ENCODE assay signal across 9 mouse cellular contexts in the genomic region with DNA sequence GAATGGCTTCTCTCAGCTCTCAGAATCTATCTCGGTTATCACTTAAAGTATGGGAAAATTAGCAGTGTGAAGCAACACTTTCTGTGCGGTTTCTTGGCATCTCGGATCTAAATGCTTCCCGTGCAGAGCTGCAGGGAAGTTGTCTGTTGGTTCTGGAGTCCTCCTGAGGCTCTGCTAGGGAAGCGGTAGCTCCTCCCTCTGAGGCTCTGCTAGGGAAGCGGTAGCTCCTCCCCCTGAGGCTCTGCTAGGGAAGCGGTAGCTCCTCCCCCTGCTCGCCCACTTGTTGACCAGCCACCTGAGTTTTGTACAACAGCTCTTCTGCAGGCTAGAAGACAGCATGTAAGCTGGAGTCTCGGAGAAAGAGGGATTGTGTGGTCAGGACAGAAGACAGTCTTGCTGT. TPM values are rescaled to one million over a fixed set of nuclear protein-coding genes. Genes with fewer than 3 reads are reported as not detected.
A peak's percentile ranks its signal among the peaks of the same experiment; 100 is the strongest.
DNase-seq lines count a peak whose midpoint lies in the region; ATAC-seq and TF ChIP-seq lines count a peak whose summit lies in the region.
"Had no signal": no experiment of that assay in that cellular context is flagged by ENCODE, and none has a peak within 500 bp of the region (broad histone marks: within the 10 kb centered on the region; RNA-seq: fewer than 3 reads in every experiment).

No protein-coding gene starts in this region.

- 32% methylated on average over 9 of the region's 9 CpGs for WGBS in kidney, adult 2 months
- WGBS in lung, postnatal 0 days: 19% methylated on average over 9 of the region's 9 CpGs

- H3K36me3 ChIP-seq in kidney, adult 2 months (ENCODE audit: control insufficient read depth, insufficient read depth, low read length): no peaks in the 10 kb centered on the region; the same call in 1 of the 2 replicates
- no peaks in the 10 kb centered on the region for H3K36me3 ChIP-seq in lung, postnatal 0 days (ENCODE audit: insufficient read depth, low read length)

- H3K27me3 ChIP-seq in kidney, adult 2 months (replicated peaks; ENCODE audit: control insufficient read depth, insufficient read depth, low read length): no peaks in the 10 kb centered on the region
- no peaks in the 10 kb centered on the region for H3K27me3 ChIP-seq in lung, postnatal 0 days (replicated peaks; ENCODE audit: insufficient read depth, low read length)

- DNase-seq in gastrocnemius, adult 2 months: peak; percentile 54
- no peak for DNase-seq in gastrocnemius, postnatal 10 days
- peak; percentile 35 for DNase-seq in forelimb bud, embryonic 11.5 days (ENCODE audit: low read depth, low spot score)
- peak; percentile 52 for DNase-seq in kidney, adult 2 months
- peak; percentile 79 for DNase-seq in lung, postnatal 0 days (ENCODE audit: low spot score)
- DNase-seq in cerebellum, adult 11 months: no peak
- no peak for DNase-seq in Muller cell, postnatal 12 days (ENCODE audit: inconsistent ontology term)
- DNase-seq in neural tube, embryonic 10.5 days (ENCODE audit: extremely low spot score, low spot score): no peak

- H3K27ac ChIP-seq in gastrocnemius, adult 2 months: peak overlapping the region; percentile 83
- no peak overlapping the region for H3K27ac ChIP-seq in kidney, adult 2 months (ENCODE audit: insufficient read depth, low read depth, low read length)
- H3K27ac ChIP-seq in lung, postnatal 0 days (ENCODE audit: low read length): no peak overlapping the region
- H3K27ac ChIP-seq: macrophage had no signal

- intact Hi-C loops in gastrocnemius, adult 2 months (cut with DNase I): no loop called here

- H3K9me3 ChIP-seq in lung, postnatal 0 days (ENCODE audit: low read length): no peaks in the 10 kb centered on the region

- no peak overlapping the region for H3K9ac ChIP-seq in lung, postnatal 0 days (replicated peaks; ENCODE audit: low read depth)

- TF ChIP-seq EP300 in lung, postnatal 0 days (IDR thresholded peaks at IDR 0.05): no peak

- ATAC-seq in lung, postnatal 0 days: peak; percentile 89

- no peak for TF ChIP-seq CTCF in gastrocnemius, adult 2 months (IDR thresholded peaks at IDR 0.05)
- no peak for TF ChIP-seq CTCF in kidney, adult 2 months (conservative IDR thresholded peaks at IDR 0.05; ENCODE audit: insufficient read depth, insufficient read length, low read depth, low read length)
- no peak for TF ChIP-seq CTCF in lung, postnatal 0 days (IDR thresholded peaks at IDR 0.05)

- no peak overlapping the region; the same call in 1 of the 2 replicates for H3K4me2 ChIP-seq in lung, postnatal 0 days (replicated peaks; ENCODE audit: low read depth, low read length)

- H3K4me3 ChIP-seq in gastrocnemius, adult 2 months: no peak overlapping the region
- H3K4me3 ChIP-seq in kidney, adult 2 months (ENCODE audit: insufficient read depth, low read depth, low read length): no peak overlapping the region
- H3K4me3 ChIP-seq in lung, postnatal 0 days (ENCODE audit: low read depth, low read length): no peak overlapping the region

- H3K4me1 ChIP-seq in kidney, adult 2 months (ENCODE audit: control insufficient read depth, insufficient read depth, low read length): peaks cover 13% of the 10 kb centered on the region; the same call in 1 of the 2 replicates
- no peaks in the 10 kb centered on the region for H3K4me1 ChIP-seq in lung, postnatal 0 days (ENCODE audit: insufficient read depth, low read depth, low read length)

- TF ChIP-seq POLR2A in kidney, adult 2 months (IDR thresholded peaks at IDR 0.05; ENCODE audit: low read depth, low read length): no peak

RNA-seq across cellular contexts. Expression of gene Lmbrd1, which starts 20.9 kb away (rescaled TPM):
- total RNA-seq in gastrocnemius, adult 2 months (2021): 10 to 100 TPM; 33.6 to 35.5 TPM
- total RNA-seq in gastrocnemius, postnatal 10 days (2021): 10 to 100 TPM; 30.3 to 30.4 TPM
- 31.4 and 39.6 TPM in 2 replicates for polyA plus RNA-seq in kidney, adult 2 months (2012; rRNA removed)
- 45.0 and 51.6 TPM in 2 replicates for polyA plus RNA-seq in lung, postnatal 0 days (2015; fragmentation: Nextera tagmentation; extraction: Ambion mirVana)

Comparison
In these comparisons a context has a peak if more than half of its experiments do, and no peak if none do; other contexts are left out.
1. DNase-seq: peak in gastrocnemius, adult 2 months (single experiment), forelimb bud, embryonic 11.5 days (single experiment), kidney, adult 2 months (single experiment) and lung, postnatal 0 days (single experiment); none in gastrocnemius, postnatal 10 days (single experiment), cerebellum, adult 11 months (single experiment), Muller cell, postnatal 12 days (single experiment) and neural tube, embryonic 10.5 days (single experiment).